Mouse (Mus musculus): ENCODE results near the gene Sgip1.

The Sgip1 gene

DNA sequence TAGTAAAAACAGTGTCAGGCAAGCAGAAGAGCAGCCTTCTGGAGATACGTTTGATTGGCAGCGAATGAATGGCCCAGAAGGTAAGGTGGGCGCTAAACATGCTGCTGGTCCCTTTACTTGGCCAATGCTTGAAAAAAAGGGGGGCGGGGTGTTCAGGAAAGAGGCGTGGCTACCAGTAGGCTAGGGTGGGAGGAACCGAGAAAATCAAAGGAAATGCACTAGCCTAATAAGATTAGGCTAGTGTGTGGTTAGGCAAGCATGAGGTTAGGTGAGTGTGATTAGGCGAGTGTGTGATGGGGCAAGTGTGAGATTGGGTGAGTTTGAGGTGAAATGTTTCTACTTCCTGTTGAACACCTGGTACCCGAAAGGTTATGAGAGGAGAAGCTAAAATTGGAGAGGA lies at the start of gene Sgip1:
Gene Sgip1, plus strand, starts transcription at position 11 of the 400 bp plus-strand sequence.
- DNase-seq = no peak

GRCm38 (mm10) chr4:102691402-102691801 lies 49.7 kb upstream of the Sgip1 start:
- no peak for DNase-seq

DNA sequence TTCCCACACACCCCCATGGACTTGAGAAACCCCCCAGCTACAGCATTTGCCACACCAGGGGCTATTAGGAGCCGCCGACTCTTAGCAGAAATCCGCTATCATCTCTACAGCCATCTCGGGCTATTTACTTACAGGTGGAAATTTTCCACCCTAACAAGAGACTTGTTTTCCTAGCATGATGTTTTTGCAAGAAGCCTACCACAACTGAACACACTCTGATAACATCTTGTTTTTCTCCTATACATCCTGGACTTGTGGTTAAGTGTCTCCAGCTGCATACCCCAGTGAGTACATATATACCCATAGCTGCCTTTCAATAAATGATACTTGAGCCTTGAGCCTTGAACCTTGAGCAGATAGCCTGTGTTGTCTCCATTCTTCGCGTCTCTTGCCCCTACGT lies 43.1 kb upstream of the Sgip1 start:
- no peak for DNase-seq

- DNase-seq = no peak
Observed at GRCm38 (mm10) chr4:102711731-102712130, 29.4 kb upstream of the Sgip1 start.

GRCm38 (mm10) chr4:102715532-102715931 lies 25.6 kb upstream of the Sgip1 start:
- DNase-seq = no peak

- no peak for DNase-seq
Observed at GRCm38 (mm10) chr4:102717123-102717828, 23.8 kb upstream of the Sgip1 start.

DNA sequence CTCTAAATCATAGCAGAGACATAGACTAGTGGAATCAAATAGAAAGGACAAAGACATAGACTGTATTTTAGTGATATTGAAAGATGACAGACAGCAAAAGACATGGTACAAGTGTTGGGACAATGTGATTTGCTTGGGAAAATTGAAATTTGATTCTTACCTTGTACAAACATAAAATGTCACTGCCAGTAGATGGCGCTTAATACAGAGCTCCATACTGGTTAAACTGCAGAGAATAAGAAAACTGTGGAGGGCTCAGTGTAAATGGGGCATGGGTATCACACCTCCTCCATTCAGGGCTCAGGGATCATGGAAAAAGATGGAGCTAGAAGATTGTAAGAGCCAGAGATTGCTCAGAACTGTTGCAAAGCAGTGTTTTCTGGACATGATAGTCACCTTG lies 21.6 kb upstream of the Sgip1 start:
- no peak for DNase-seq

GRCm38 (mm10) chr4:102719951-102720350 lies 21.1 kb upstream of the Sgip1 start:
- no peak for DNase-seq

DNA sequence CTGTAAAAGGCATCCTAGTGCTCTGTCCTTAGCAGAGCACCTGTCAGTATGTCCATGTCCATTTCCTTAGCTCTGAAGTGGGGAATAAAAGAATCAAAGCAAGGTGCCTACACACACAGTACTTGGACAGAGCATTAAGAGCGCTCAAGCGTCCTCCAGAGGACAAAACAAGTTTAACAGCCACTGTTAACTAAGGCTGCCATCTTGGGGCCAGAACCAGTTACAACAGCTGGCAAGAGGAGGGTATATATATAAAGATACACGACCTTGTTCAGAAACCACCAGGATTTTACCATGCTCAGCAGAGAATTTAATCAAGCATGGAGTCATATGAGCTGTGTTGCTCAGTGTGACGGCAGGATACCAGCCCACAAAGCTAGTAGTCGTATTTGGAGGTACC lies 16.7 kb upstream of the Sgip1 start:
- DNase-seq = no peak

DNA sequence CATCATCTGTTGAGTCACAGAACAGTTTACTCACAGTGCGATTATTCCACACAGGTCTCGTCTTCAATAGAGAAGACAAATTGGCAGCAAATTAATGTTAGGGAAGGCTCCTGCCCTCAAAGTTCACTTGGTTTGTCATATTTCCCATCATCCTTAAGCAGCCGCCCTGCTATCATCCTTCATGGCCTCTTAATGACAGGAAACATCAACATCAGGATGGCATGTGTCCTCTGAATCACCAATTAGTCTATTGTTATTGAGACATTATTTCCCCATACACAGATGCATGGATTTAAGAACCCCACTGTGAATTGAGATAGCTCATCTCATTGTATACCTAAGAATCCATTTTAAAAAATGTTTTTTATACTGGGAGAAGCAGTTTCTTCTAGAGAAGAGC lies 10.1 kb upstream of the Sgip1 start:
- DNase-seq = no peak

GRCm38 (mm10) chr4:102734022-102734657 lies 7.0 kb upstream of the Sgip1 start:
- DNase-seq = no peak

GRCm38 (mm10) chr4:102753334-102754090 lies 12.4 kb downstream of the Sgip1 start:
- no peak for DNase-seq

DNA sequence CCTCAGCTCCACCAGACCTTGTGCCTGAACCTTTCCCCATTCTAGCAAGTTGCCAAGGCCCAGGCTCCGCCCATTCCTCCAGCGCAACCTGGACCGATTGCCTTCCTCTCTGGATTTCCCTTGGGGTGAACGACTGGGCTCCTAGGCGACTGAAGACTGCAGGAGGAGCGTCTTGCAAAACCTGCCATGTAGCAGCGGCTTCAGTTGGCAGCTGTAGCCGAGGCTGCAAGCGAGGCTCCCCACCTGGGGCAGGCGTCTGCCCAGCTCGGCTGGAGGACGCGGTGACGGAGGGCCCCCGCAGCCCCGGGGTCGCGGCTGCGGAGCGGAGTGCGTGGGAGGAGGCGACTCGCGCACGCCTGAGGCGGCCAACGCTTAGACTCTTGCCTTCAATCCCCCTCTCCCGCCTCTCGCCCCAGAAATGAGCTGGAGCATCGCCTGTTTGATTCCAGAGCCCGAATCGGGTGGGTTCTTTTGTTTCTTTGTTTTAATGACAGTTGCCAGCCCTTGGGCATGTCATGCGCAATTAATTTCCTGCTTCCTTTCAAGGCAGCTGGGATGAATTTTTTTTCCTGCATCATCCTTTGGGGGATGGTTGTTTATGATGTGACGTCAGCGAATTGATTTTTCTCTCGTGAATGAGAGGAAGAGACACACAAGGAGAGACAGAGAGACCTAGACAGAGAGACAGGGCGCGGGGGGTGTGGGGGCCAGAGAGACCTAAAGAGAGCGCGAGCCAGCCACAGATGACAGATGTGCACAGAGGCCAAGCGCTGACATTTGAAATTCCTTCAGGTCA lies 18.2 kb downstream of the Sgip1 start:
- peak; percentile 56 for DNase-seq

GRCm38 (mm10) chr4:102760042-102760821 lies 19.1 kb downstream of the Sgip1 start:
- DNase-seq = peak; percentile 89

DNA sequence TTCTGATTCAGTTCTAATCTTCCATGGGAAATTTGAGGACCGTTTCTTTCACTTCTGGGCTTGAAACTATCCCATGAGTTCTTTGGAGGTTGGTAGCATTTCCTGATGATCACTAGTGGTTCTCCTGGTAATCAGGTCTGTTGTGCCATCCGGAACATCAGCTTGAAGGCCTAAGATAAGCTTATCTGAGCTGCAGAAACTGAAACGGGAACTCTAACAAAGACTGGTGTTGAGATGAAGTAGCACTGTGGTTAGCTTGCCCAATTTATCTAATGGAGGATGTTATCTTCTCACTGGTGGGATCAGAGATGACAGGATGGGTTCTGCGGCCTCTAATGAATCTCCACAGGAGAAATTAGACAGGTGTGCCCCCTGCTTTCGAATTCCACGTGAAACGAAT lies 21.0 kb downstream of the Sgip1 start:
- no peak for DNase-seq

DNA sequence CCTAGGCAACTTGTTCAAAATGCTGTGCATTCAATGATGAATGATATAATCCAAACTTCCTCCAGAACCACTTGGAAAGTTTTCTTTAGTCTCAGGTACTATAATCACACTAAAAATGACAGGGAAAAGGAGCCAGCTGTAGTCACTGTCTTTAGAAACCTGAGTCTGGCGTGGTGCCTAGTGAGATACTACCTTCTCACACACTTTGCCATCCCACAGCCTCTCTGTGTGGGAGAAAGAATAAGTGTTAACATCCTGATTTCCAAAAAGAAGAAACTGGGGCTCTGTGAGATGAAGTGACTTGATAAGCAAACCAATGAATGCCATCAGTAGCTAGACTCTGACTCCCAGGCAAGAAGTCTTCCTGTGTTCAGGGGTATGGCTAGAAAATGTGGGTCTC lies 28.0 kb downstream of the Sgip1 start:
- DNase-seq = no peak

GRCm38 (mm10) chr4:102769936-102770335 lies 28.8 kb downstream of the Sgip1 start:
- DNase-seq = no peak

- no peak for DNase-seq
Observed at GRCm38 (mm10) chr4:102771598-102772357, 30.7 kb downstream of the Sgip1 start.

- DNase-seq = no peak
Observed at GRCm38 (mm10) chr4:102773225-102773624, 32.1 kb downstream of the Sgip1 start.

DNA sequence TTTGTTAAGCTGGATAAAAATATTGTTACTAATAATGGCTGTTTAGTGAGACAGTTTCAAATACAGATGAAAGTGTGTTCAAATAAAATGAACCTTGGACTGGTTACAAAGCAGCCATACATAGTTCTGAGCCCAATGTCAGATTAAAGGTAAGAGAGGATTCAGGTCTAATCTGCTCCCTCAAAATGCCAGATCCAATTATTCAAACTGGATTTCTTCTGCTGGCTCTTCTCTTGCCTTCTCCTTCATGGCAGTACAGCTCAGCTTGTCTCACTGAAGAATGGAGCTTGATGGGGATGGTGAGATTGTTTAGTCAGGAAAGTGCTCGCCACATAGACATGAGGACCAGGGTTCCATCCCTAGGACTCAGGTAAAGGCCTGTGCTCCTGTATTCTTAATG lies 32.7 kb downstream of the Sgip1 start:
- DNase-seq = no peak

GRCm38 (mm10) chr4:102774549-102774948 lies 33.5 kb downstream of the Sgip1 start:
- no peak for DNase-seq

All from right cerebral cortex, postnatal 14 days (tissue).